Mouse (Mus musculus): ENCODE data around the gene Pifo.

DNA sequence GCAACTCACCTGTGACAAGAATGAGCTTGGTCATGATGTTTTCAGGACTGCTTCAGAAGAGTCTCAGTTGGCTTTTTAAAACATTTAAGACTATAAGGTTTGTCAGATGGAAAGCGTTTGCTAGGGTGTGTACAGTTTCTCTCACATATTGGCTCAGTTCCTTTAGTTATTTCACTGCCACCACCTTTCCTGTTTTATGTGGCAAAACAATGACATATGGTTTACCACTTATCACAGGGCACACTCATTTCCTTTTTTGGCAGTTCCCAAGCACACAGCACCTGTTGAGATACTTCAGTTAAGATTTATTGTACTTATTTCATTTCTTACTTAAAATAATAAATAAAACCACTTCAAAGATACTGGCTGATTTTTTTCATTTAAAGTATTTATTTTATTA lies 18.3 kb upstream of the Pifo start, which contains the start of gene Chil5:
- TF ChIP-seq CTCF (IDR thresholded peaks at IDR 0.05; ENCODE audit: borderline replicate concordance, insufficient read depth, low read length) (no peak), POLR2A (IDR thresholded peaks at IDR 0.05; ENCODE audit: low read depth, low read length) (no peak)
